Mouse (Mus musculus): ENCODE data around the gene Poldip2.
A peak's percentile ranks its signal among the peaks of the same experiment; 100 is the strongest.
"Not testable (repeated sequence)": the region's sequence is repeated elsewhere in the genome, so short reads cannot be mapped to it uniquely, and the experiment has no call there.

Gene Poldip2

GRCm38 (mm10) chr11:78501529-78501928 is 10.5 kb upstream of the Poldip2 start:
- no peak for DNase-seq

- DNase-seq, result peak; percentile 88 to 91
These were observed 8.9 kb upstream of the Poldip2 start, which contains the start of gene Sebox for GRCm38 (mm10) chr11:78502909-78503650. Gene Sebox (plus strand): TSS chr11:78503447.

- no peak for DNase-seq
These were observed 6.6 kb upstream of the Poldip2 start for GRCm38 (mm10) chr11:78505430-78505829.

GRCm38 (mm10) chr11:78509148-78509547 is 2.8 kb upstream of the Poldip2 start:
- DNase-seq, result no peak

- DNase-seq, result no peak
These were observed 1.3 kb downstream of the Poldip2 start for GRCm38 (mm10) chr11:78513106-78513790.

- DNase-seq, result no peak
These were observed 3.7 kb downstream of the Poldip2 start for GRCm38 (mm10) chr11:78515549-78516325.

GRCm38 (mm10) chr11:78518931-78519330 is 6.9 kb downstream of the Poldip2 start:
- DNase-seq, result no peak

- DNase-seq, result no peak
These were observed 9.9 kb downstream of the Poldip2 start for GRCm38 (mm10) chr11:78521880-78522279.

- DNase-seq, result no peak
These were observed 10.5 kb downstream of the Poldip2 start for GRCm38 (mm10) chr11:78522481-78522997.

GRCm38 (mm10) chr11:78523241-78523955 is 11.4 kb downstream of the Poldip2 start:
- no peak for DNase-seq

- DNase-seq, result peak in 1 of 2 experiments; percentile 35
These were observed 12.8 kb downstream of the Poldip2 start for GRCm38 (mm10) chr11:78524838-78525237.

GRCm38 (mm10) chr11:78528714-78529113 is 16.7 kb downstream of the Poldip2 start:
- DNase-seq, result no peak

GRCm38 (mm10) chr11:78530001-78530400 is 18.0 kb downstream of the Poldip2 start:
- DNase-seq, result no peak

GRCm38 (mm10) chr11:78531046-78531445 is 19.1 kb downstream of the Poldip2 start:
- DNase-seq, result no peak

- not testable (repeated sequence) for DNase-seq
These were observed 19.5 kb downstream of the Poldip2 start for GRCm38 (mm10) chr11:78531515-78531914.

GRCm38 (mm10) chr11:78534516-78534915 is 22.5 kb downstream of the Poldip2 start:
- DNase-seq, result no peak

GRCm38 (mm10) chr11:78535376-78536079 is 23.5 kb downstream of the Poldip2 start:
- no peak for DNase-seq

GRCm38 (mm10) chr11:78536080-78536689 is 24.2 kb downstream of the Poldip2 start, which contains the start of the genes Tnfaip1 and Ift20:
Gene Tnfaip1 (minus strand): TSS chr11:78536332.
Gene Ift20 (plus strand): TSS chr11:78536361.
- peak; percentile 97 for DNase-seq

- no peak for DNase-seq
These were observed 24.7 kb downstream of the Poldip2 start for GRCm38 (mm10) chr11:78536690-78537084.

GRCm38 (mm10) chr11:78540358-78540757 is 28.4 kb downstream of the Poldip2 start:
- no peak for DNase-seq

All from cerebellum, postnatal 36 days (tissue).